Mouse (Mus musculus) myocyte (in vitro differentiated cells): Measurements from ENCODE around the gene Mrps6. TPM values are rescaled to one million over a fixed set of nuclear protein-coding genes. Genes with fewer than 3 reads are reported as not detected.

Experiments
- H3K27me3 ChIP-seq: one replicate; pipeline ENCODE4 v1.6.1; 2011; ENCODE audit not compliant: control insufficient read depth, insufficient read depth, insufficient read length
- H3K36me3 ChIP-seq: one replicate; pipeline ENCODE4 v1.6.1; 2011; ENCODE audit not compliant: control insufficient read depth, insufficient read depth
- H3K4me2 ChIP-seq: one replicate; pipeline ENCODE4 v1.6.1; 2011; ENCODE audit warnings: low read depth, control low read depth
- H3K4me3 ChIP-seq: one replicate; pipeline ENCODE4 v1.5.1; 2011; ENCODE audit warnings: mild to moderate bottlenecking, control low read depth, moderate library complexity
- H3K79me2 ChIP-seq: one replicate; pipeline ENCODE4 v1.6.1; 2011; ENCODE audit not compliant: control insufficient read depth, insufficient read depth
- H3ac ChIP-seq: one replicate; pipeline ENCODE4 v1.6.1; 2011; ENCODE audit not compliant: control insufficient read depth, insufficient read length
- CEBPB ChIP-seq: IDR thresholded peaks from 2 replicates; pipeline ENCODE4 v1.6.1; 2011; ENCODE audit warnings: mild to moderate bottlenecking, moderate library complexity; ENCODE audit not compliant: poor library complexity, insufficient read depth, severe bottlenecking
- E2F4 ChIP-seq: IDR thresholded peaks from one replicate; pipeline ENCODE4 v1.6.1; 2011; ENCODE audit warnings: mild to moderate bottlenecking, control low read depth, moderate library complexity; ENCODE audit not compliant: insufficient read depth
- MAX ChIP-seq: IDR thresholded peaks from one replicate; pipeline ENCODE4 v1.6.1; 2011; ENCODE audit warnings: low read depth, mild to moderate bottlenecking, control low read depth
- MYOD1 ChIP-seq, 3 experiments: IDR thresholded peaks; one replicate each; pipeline ENCODE4 v1.6.1; 2011; ENCODE audit warnings: control low read depth in 2 of 3, low read depth in 2 of 3, mild to moderate bottlenecking in 2 of 3, moderate library complexity in 1 of 3; ENCODE audit not compliant: insufficient read length in 2 of 3, control insufficient read depth in 1 of 3
- MYOG ChIP-seq, 3 experiments: IDR thresholded peaks; one replicate each; pipeline ENCODE4 v1.6.1; 2011; ENCODE audit warnings: control low read depth in 2 of 3, low read depth in 2 of 3, mild to moderate bottlenecking in 2 of 3; ENCODE audit not compliant: insufficient read length in 2 of 3, control insufficient read depth in 1 of 3, insufficient read depth in 1 of 3
- POLR2A ChIP-seq: IDR thresholded peaks from one replicate; pipeline ENCODE4 v1.6.1; 2011; ENCODE audit warnings: low read depth, mild to moderate bottlenecking, control low read depth, moderate library complexity; ENCODE audit not compliant: insufficient read length
- POLR2AphosphoS2 ChIP-seq: IDR thresholded peaks from one replicate; pipeline ENCODE4 v1.6.1; 2011; ENCODE audit warnings: low read depth, control low read depth; ENCODE audit not compliant: insufficient read length
- REST ChIP-seq: IDR thresholded peaks from one replicate; pipeline ENCODE4 v1.6.1; 2011; ENCODE audit warnings: mild to moderate bottlenecking, control low read depth, moderate library complexity; ENCODE audit not compliant: insufficient read depth, insufficient read length
- SRF ChIP-seq: IDR thresholded peaks from one replicate; pipeline ENCODE4 v1.6.1; 2011; ENCODE audit warnings: low read depth; ENCODE audit not compliant: control insufficient read depth, insufficient read length
- TCF12 ChIP-seq: IDR thresholded peaks from one replicate; pipeline ENCODE4 v1.6.1; 2011; ENCODE audit warnings: mild to moderate bottlenecking, control low read depth; ENCODE audit not compliant: poor library complexity, insufficient read depth, severe bottlenecking
- TCF3 ChIP-seq: IDR thresholded peaks from one replicate; pipeline ENCODE4 v1.6.1; 2011; ENCODE audit warnings: low read depth, control low read depth; ENCODE audit not compliant: insufficient read length
- USF1 ChIP-seq: IDR thresholded peaks from one replicate; pipeline ENCODE4 v1.6.1; 2011; ENCODE audit warnings: low read depth, mild to moderate bottlenecking, control low read depth, moderate library complexity
- polyA plus RNA-seq: library from polyadenylated mRNA; unstranded; fragments of >200 nt; fragmentation: generic; extraction: Trizol; gene quantifications from one replicate; pipeline ENCODE4 v1.2.1, GENCODE M21; 2012; ENCODE audit warnings: missing spikeins

Mrps6 gene
- polyA plus RNA-seq, 1 experiment, result 121 TPM

DNA sequence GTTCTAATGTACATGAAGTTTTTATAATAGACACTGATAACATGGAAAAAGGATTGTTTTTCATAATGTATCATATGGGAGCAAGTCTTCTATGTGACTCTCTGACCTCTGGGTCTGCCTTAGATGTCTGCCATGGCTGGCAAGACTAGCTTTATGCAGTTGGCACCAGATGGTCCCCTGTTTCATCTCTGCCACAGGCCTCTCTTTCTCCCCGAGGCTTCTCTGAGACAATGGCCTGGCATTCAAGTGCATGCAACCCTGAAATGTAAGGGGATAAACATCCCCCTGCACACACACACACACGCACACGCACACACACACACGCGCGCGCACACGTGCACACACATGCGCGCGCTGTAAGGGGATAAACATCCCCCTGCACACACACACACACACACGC, 83.0 kb downstream of the Mrps6 start:
- TF ChIP-seq POLR2A (no peak), TCF12 (no peak), USF1 (no peak)
- no peaks in the 10 kb centered on the region for H3K36me3 ChIP-seq
- H3K4me2 ChIP-seq, result no peak overlapping the region
- no peaks in the 10 kb centered on the region for H3K27me3 ChIP-seq
- H3ac ChIP-seq, result no peak overlapping the region
- H3K79me2 ChIP-seq, result no peaks in the 10 kb centered on the region
- H3K4me3 ChIP-seq, result no peak overlapping the region

DNA sequence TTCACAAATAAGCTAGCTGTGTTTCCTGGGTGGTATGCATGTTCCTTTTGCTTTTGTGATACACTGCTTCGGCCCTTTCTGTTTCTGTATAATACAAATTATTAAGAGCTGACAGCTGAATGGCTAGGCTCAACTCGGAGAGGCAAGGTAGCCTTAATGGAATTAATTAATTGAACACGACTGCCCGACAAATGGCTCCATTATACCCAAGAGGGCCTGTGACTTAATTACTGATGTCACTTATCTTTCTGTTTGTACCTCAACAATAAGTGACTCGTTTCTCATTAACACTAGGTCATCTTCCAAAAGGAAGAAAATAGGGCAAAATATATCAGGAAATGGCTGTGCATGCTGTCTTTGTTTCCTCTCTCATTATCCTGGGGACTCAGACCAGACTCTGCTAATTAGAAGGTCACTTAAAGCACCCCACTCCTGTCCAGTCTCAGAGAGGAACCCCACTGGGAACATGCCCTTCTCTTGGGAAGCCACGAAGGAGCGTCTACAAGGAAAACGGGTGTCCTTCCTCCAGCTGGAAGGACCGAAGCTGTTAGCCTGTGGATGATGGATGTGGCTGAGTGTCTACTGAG, 84.4 kb downstream of the Mrps6 start:
- Histone ChIP-seq H3ac (no peak overlapping the region), H3K4me2 (no peak overlapping the region), H3K79me2 (no peaks in the 10 kb centered on the region), H3K27me3 (no peaks in the 10 kb centered on the region), H3K4me3 (no peak overlapping the region), H3K36me3 (no peaks in the 10 kb centered on the region)
- TF ChIP-seq E2F4, result no peak
- no peak for TF ChIP-seq MAX
- no peak for TF ChIP-seq POLR2A
- no peak for TF ChIP-seq USF1
- TF ChIP-seq CEBPB, result no peak

DNA sequence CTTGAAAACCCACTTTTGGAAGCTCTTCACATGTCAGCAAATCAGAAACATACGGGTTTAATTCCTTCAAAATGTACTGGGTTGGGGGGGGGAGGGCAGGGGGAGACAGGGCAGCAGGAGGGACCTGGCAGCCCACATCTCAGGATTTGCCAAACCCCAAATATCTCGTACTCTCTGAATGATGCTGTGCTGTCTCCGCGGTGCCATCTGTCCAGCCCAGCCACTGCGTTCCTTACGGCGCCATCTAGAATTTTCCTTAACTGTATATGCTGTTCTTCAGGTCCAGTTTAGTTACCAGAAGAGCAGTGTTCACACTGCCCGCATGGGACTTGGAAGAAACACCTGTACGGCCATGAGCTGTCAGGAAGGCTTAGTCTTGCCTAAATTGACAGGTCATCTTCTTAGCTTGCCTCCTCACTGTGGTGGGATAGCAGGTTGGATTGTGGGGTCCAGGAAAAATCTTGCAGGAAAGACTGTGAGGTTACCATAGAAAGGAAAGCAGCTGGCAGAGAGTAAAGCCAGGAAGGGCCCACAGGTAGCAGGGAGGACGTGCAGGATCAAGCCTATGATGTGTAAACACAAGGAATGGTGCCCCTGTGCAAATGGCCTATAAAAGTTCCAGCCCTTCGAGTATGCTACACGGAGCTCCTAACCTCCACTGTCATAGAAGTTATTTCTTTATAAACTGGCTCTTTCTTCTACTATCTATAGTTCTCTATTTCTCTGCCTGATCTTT, 89.7 kb downstream of the Mrps6 start:
- H3K27me3 ChIP-seq, result no peaks in the 10 kb centered on the region
- H3ac ChIP-seq, result no peak overlapping the region

GRCm38 (mm10) chr16:92148367-92148728, 90.3 kb downstream of the Mrps6 start:
- no peaks in the 10 kb centered on the region for H3K27me3 ChIP-seq
- no peak overlapping the region for H3ac ChIP-seq
- no peak for TF ChIP-seq USF1
- no peak for TF ChIP-seq MYOG (IDR thresholded peaks at IDR 0.05; ENCODE audit: control insufficient read depth in 1 of 3, insufficient read depth in 1 of 3, insufficient read length in 2 of 3, low read depth in 2 of 3)
- no peak for TF ChIP-seq MYOD1 (IDR thresholded peaks at IDR 0.05; ENCODE audit: control insufficient read depth in 1 of 3, insufficient read length in 2 of 3, low read depth in 2 of 3)
- TF ChIP-seq REST, result no peak
- no peak for TF ChIP-seq TCF12
- TF ChIP-seq E2F4, result no peak
- TF ChIP-seq SRF, result no peak
- no peak for TF ChIP-seq TCF3
- TF ChIP-seq POLR2A, result no peak
- H3K79me2 ChIP-seq, result no peaks in the 10 kb centered on the region
- no peak overlapping the region for H3K4me2 ChIP-seq
- no peaks in the 10 kb centered on the region for H3K36me3 ChIP-seq
- H3K4me3 ChIP-seq, result no peak overlapping the region

More for the DNA sequence above, 89.7 kb downstream of the Mrps6 start:
- no peak for TF ChIP-seq POLR2A
- no peak for TF ChIP-seq TCF3
- TF ChIP-seq POLR2AphosphoS2, result no peak
- no peak for TF ChIP-seq REST
- no peak for TF ChIP-seq TCF12
- TF ChIP-seq MYOD1 (IDR thresholded peaks at IDR 0.05; ENCODE audit: control insufficient read depth in 1 of 3, insufficient read length in 2 of 3, low read depth in 2 of 3), result no peak
- no peak for TF ChIP-seq CEBPB
- TF ChIP-seq MAX, result no peak
- TF ChIP-seq MYOG (IDR thresholded peaks at IDR 0.05; ENCODE audit: control insufficient read depth in 1 of 3, insufficient read depth in 1 of 3, insufficient read length in 2 of 3, low read depth in 2 of 3), result no peak
- no peak for TF ChIP-seq SRF
- no peak for TF ChIP-seq E2F4
- no peak for TF ChIP-seq USF1
- H3K4me3 ChIP-seq, result no peak overlapping the region
- H3K79me2 ChIP-seq, result no peaks in the 10 kb centered on the region
- H3K4me2 ChIP-seq, result no peak overlapping the region
- H3K36me3 ChIP-seq, result no peaks in the 10 kb centered on the region

GRCm38 (mm10) chr16:92150975-92151374, 92.9 kb downstream of the Mrps6 start:
- H3K4me2 ChIP-seq, result no peak overlapping the region
- no peak overlapping the region for H3ac ChIP-seq
- H3K79me2 ChIP-seq, result no peaks in the 10 kb centered on the region
- H3K27me3 ChIP-seq, result no peaks in the 10 kb centered on the region
- no peaks in the 10 kb centered on the region for H3K36me3 ChIP-seq
- H3K4me3 ChIP-seq, result no peak overlapping the region
- TF ChIP-seq POLR2A (no peak), REST (no peak), POLR2AphosphoS2 (no peak), MYOD1 (IDR thresholded peaks at IDR 0.05; ENCODE audit: control insufficient read depth in 1 of 3, insufficient read length in 2 of 3, low read depth in 2 of 3) (no peak)
